Mouse (Mus musculus) cerebellum, adult 11 months (tissue): ENCODE data around the gene Phf14.
A peak's percentile ranks its signal among the peaks of the same experiment; 100 is the strongest.
"Not testable (repeated sequence)": the region's sequence is repeated elsewhere in the genome, so short reads cannot be mapped to it uniquely, and the experiment has no call there.

Source experiments
- DNase-seq: peaks from one replicate; pipeline ENCODE4 v3.0.0; 2022

The Phf14 gene

GRCm38 (mm10) chr6:12097125-12097524 is 189.5 kb downstream of the Phf14 start:
- DNase-seq: no peak

- DNase-seq: no peak
These were observed 197.5 kb downstream of the Phf14 start for GRCm38 (mm10) chr6:12105144-12105543.

GRCm38 (mm10) chr6:12107326-12107725 is 199.7 kb downstream of the Phf14 start:
- no peak for DNase-seq

DNA sequence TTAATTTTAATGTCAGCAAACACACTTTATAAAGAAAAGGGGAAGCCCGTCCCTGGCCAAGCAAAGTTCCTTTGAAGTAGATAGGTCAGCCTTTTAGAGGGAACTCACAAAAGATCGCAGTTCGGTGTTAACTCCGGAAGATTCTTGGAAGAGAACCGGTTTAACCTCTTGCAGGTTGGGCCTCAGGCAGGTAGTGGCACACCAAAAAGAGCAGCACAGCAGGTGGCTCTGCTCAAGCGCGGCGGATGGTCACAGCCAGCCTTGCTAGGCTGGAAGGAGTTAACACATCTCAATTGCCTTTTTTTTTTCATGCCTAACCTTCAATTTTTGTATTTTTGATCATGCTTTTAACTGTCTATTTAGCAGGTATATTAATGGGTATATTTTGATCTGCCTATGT is 200.2 kb downstream of the Phf14 start:
- no peak for DNase-seq

DNA sequence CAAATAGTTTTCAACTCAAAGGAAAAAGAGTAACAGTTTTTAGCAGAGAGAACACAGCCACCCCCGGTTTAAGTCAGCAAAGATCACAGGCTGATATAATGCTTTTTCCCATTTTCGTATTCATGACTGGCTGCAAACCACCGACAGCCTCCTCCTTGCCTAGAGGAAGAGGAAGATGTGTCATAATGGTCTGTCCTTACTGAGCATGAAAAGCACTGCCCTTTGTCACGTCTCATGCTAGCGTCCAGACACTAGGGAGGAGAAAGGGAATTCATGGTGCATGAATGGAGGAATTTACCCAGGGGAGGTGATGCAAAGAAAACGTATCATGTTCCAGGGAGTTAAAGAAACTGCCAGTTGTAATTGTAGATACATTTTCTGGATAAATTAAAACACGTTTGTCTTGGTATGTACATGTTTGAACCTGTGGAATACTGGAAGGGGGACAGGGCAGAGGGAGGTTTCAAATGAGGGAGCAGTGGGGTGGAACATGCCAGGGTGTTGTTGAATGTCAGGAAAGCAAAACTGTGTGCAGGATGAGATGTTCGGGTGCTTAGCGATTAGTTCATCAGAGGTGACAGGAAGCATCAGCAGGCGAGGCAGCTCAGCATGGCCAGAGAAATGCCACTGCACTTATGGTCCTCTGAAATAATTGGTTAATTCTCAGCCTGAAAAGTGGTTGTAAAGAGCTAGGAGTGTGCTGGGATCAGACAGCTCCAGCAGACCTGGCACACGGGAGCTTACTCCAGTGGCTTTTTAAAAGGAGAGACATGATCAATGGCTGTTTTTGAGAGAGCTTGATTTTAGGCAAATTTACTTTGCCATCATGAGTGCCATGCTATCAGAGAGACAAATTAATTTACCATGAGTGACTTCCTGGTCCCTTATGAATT is 209.6 kb downstream of the Phf14 start:
- no peak for DNase-seq

GRCm38 (mm10) chr6:12117819-12118570 is 210.4 kb downstream of the Phf14 start:
- no peak for DNase-seq

DNA sequence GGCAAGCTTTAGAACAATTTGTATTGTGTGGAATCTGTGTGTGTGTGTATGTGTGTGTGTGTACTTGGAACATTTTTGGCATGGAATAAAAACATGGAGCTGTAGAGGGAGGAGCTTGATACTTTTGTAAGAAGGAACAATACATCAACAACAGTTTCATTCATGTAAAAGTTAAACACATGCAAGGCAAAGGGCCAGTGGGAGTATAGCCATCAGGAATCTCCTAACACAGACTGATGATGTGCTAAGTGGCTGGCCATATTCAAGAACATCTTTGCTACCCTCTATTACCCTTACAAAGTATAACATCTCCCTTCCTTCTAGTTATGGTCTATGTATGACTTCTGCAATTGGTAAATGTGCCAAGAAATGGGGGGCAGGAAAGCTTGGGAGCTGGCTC is 215.2 kb downstream of the Phf14 start:
- no peak for DNase-seq

- peak; percentile 21 for DNase-seq
These were observed 217.6 kb downstream of the Phf14 start for GRCm38 (mm10) chr6:12125031-12125803.

GRCm38 (mm10) chr6:12126601-12127000 is 219.0 kb downstream of the Phf14 start:
- DNase-seq: not testable (repeated sequence)

DNA sequence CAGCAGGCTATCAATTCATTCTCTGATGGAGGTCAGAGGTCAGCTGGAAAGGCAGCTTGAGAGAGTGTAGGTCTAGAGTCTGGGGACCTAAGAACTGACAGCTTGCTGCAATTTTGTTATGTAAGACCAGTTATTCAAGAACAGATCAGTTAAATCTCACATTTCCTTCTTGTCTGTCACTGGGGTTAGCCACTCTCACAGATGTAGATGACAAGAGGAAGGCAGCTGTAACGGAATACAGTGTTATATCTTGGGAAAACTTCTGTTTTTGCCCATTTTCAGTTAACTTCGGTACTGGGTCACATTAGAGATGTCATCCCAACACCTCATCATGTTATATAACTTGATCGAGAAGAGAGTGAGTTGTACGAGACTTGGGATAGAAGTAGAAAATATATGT is 219.7 kb downstream of the Phf14 start:
- DNase-seq: no peak
